Mouse (Mus musculus) lung, adult 2 months (tissue): ENCODE results near the gene 2310034G01Rik. TPM values are rescaled to one million over a fixed set of nuclear protein-coding genes. Genes with fewer than 3 reads are reported as not detected.

ENCODE experiments used
- DNase-seq: peaks from one replicate; pipeline ENCODE4 v3.0.0; 2022
- H3K4me1 ChIP-seq: fragments of 200-500 bp; 2 replicates; pipeline ENCODE4 v1.6.1; 2011; ENCODE audit warnings: low read length; ENCODE audit not compliant: control insufficient read depth, insufficient read depth
- H3K4me3 ChIP-seq: fragments of 200-500 bp; replicated peaks from 2 replicates; pipeline ENCODE3; 2011; ENCODE audit warnings: low read depth, mild to moderate bottlenecking, control low read depth, low read length; ENCODE audit errors: extremely low read depth
- CTCF ChIP-seq: fragments of 200-500 bp; IDR thresholded peaks from 2 replicates; pipeline ENCODE4 v1.5.1; 2011; ENCODE audit warnings: mild to moderate bottlenecking, low read length, control low read depth; ENCODE audit not compliant: insufficient read depth
- POLR2A ChIP-seq: fragments of 200-500 bp; IDR thresholded peaks from 2 replicates; pipeline ENCODE4 v1.6.1; 2011; ENCODE audit warnings: low read depth, mild to moderate bottlenecking, control low read depth, low read length, borderline replicate concordance; ENCODE audit errors: extremely low read depth
- WGBS: fragments of 180-500 bp; shearing (Covaris S2); methylation state at CpG from one replicate; pipeline ENCODE4 v1.1.7; 2018; 5-methylcytosine and 5-hydroxymethylcytosine counted together
- polyA plus RNA-seq: library from polyadenylated mRNA; depleted of rRNA; stranded (reverse); fragments of >200 nt; gene quantifications from 2 replicates; pipeline ENCODE4 v1.2.3, GENCODE M21; 2012

Gene 2310034G01Rik
- polyA plus RNA-seq, 1 experiment = 6.8 TPM

- Histone ChIP-seq H3K4me3 (no peak overlapping the region), H3K4me1 (peaks cover 7% of the 10 kb centered on the region)
- DNase-seq = no peak
- TF ChIP-seq POLR2A = no peak
- no peak for TF ChIP-seq CTCF
- WGBS = 92% methylated on average over 12 of the region's 12 CpGs
Observed at GRCm38 (mm10) chr19:46330696-46331095, 19.4 kb downstream of the 2310034G01Rik start.

GRCm38 (mm10) chr19:46329951-46330350 is 20.2 kb downstream of the 2310034G01Rik start:
- Histone ChIP-seq H3K4me3 (no peak overlapping the region), H3K4me1 (peaks cover 7% of the 10 kb centered on the region)
- no peak for TF ChIP-seq POLR2A
- TF ChIP-seq CTCF = peak; percentile 80

GRCm38 (mm10) chr19:46329031-46329641 is 21.0 kb downstream of the 2310034G01Rik start:
- H3K4me1 ChIP-seq = peaks cover 7% of the 10 kb centered on the region
- no peak for TF ChIP-seq CTCF
- no peak for DNase-seq
- H3K4me3 ChIP-seq = peak overlapping the region; percentile 95
- 3% methylated on average over 54 of the region's 54 CpGs for WGBS

More at GRCm38 (mm10) chr19:46329951-46330350, 20.2 kb downstream of the 2310034G01Rik start:
- WGBS = 4% methylated on average over 16 of the region's 16 CpGs
- DNase-seq = peak; percentile 83

- WGBS = under 1% methylated on average over 80 of the region's 81 CpGs
- peak; percentile 92 for DNase-seq
- H3K4me3 ChIP-seq = peak within 1 kb of the TSS; percentile 95
- TF ChIP-seq POLR2A = peak; percentile 57; the same call in 1 of the 2 replicates
- no peak for TF ChIP-seq CTCF
- peaks cover 7% of the 10 kb centered on the region for H3K4me1 ChIP-seq
Observed at GRCm38 (mm10) chr19:46328081-46329030, 21.7 kb downstream of the 2310034G01Rik start, which contains the start of gene Fbxl15. Gene Fbxl15 (plus strand): TSS chr19:46328184.

- 26% methylated on average over 14 of the region's 14 CpGs for WGBS
- DNase-seq = no peak
- TF ChIP-seq CTCF (no peak), POLR2A (no peak)
- peaks cover 7% of the 10 kb centered on the region for H3K4me1 ChIP-seq
- H3K4me3 ChIP-seq = peak overlapping the region; percentile 95
Observed at GRCm38 (mm10) chr19:46327531-46328064, 22.5 kb downstream of the 2310034G01Rik start.

GRCm38 (mm10) chr19:46326756-46327305 is 23.3 kb downstream of the 2310034G01Rik start, which contains the start of gene Psd:
Gene Psd (minus strand): TSS chr19:46327156.
- TF ChIP-seq POLR2A (no peak), CTCF (no peak)
- peak; percentile 57 for DNase-seq
- WGBS = 1% methylated on average over 35 of the region's 35 CpGs
- Histone ChIP-seq H3K4me3 (peak within 1 kb of the TSS; percentile 95), H3K4me1 (peaks cover 7% of the 10 kb centered on the region)

- 8% methylated on average over 29 of the region's 29 CpGs for WGBS
- peaks cover 7% of the 10 kb centered on the region for H3K4me1 ChIP-seq
- DNase-seq = no peak
- no peak for TF ChIP-seq POLR2A
- TF ChIP-seq CTCF = no peak
- H3K4me3 ChIP-seq = no peak overlapping the region
Observed at GRCm38 (mm10) chr19:46326019-46326755, 23.9 kb downstream of the 2310034G01Rik start.

- TF ChIP-seq CTCF (no peak), POLR2A (no peak)
- WGBS = 62% methylated on average over 5 of the region's 5 CpGs
- Histone ChIP-seq H3K4me3 (no peak overlapping the region), H3K4me1 (peaks cover 7% of the 10 kb centered on the region)
- no peak for DNase-seq
Observed at GRCm38 (mm10) chr19:46324918-46325317, 25.2 kb downstream of the 2310034G01Rik start.

GRCm38 (mm10) chr19:46324366-46324765 is 25.7 kb downstream of the 2310034G01Rik start:
- DNase-seq = no peak
- Histone ChIP-seq H3K4me3 (no peak overlapping the region), H3K4me1 (peaks cover 6% of the 10 kb centered on the region)
- WGBS = 62% methylated on average over 11 of the region's 11 CpGs
- TF ChIP-seq CTCF = no peak
- no peak for TF ChIP-seq POLR2A
